Mouse (Mus musculus) G1E (cell line): ENCODE measurements around the gene Psma1. TPM values are rescaled to one million over a fixed set of nuclear protein-coding genes. Genes with fewer than 3 reads are reported as not detected.

Experiments used
- ATAC-seq: 2 replicates; pipeline ENCODE4 v1.8.0; 2016; ENCODE audit warnings: mild to moderate bottlenecking; ENCODE audit not compliant: insufficient number of reproducible peaks, poor library complexity, low FRiP score, severe bottlenecking; ENCODE audit errors: extremely low read depth
- DNase-seq: peaks from one replicate; pipeline ENCODE4 v3.0.0; 2012; ENCODE audit warnings: low spot score
- H3K27me3 ChIP-seq: 2 replicates; pipeline ENCODE4 v1.6.1; 2012; ENCODE audit warnings: mild to moderate bottlenecking, low read length, inconsistent platforms; ENCODE audit not compliant: insufficient read depth
- H3K36me3 ChIP-seq: replicated peaks from 2 replicates; pipeline ENCODE3; 2012; ENCODE audit warnings: mild to moderate bottlenecking, inconsistent platforms
- H3K4me1 ChIP-seq: 2 replicates; pipeline ENCODE4 v1.6.1; 2012; ENCODE audit warnings: low read depth, low read length, inconsistent platforms, mixed read lengths; ENCODE audit not compliant: insufficient read depth
- H3K4me3 ChIP-seq: 2 replicates; pipeline ENCODE4 v1.5.1; 2012; ENCODE audit warnings: low read depth, mild to moderate bottlenecking, inconsistent platforms, low read length, moderate library complexity, mixed read lengths
- H3K9me3 ChIP-seq: replicated peaks from 2 replicates; pipeline ENCODE4 v1.6.1; 2012; ENCODE audit warnings: inconsistent platforms
- CTCF ChIP-seq: IDR thresholded peaks from 2 replicates; pipeline ENCODE4 v1.5.1; 2012; ENCODE audit warnings: low read depth, low read length, inconsistent platforms, mixed read lengths
- GATA1 ChIP-seq: IDR thresholded peaks from 2 replicates; pipeline ENCODE4 v1.6.1; 2012; ENCODE audit warnings: borderline replicate concordance, low read length, inconsistent platforms, mixed read lengths
- GATA2 ChIP-seq: IDR thresholded peaks from 2 replicates; pipeline ENCODE4 v1.6.1; 2012; ENCODE audit warnings: low read depth, low read length, inconsistent platforms, borderline replicate concordance
- POLR2AphosphoS5 ChIP-seq: IDR thresholded peaks from 2 replicates; pipeline ENCODE4 v1.6.1; 2012; ENCODE audit warnings: low read depth, low read length, inconsistent platforms; ENCODE audit not compliant: insufficient replicate concordance
- TAL1 ChIP-seq: conservative IDR thresholded peaks from 2 replicates; pipeline ENCODE4 v1.6.1; 2012; ENCODE audit warnings: low read depth, low read length, inconsistent platforms, mixed read lengths
- polyA plus RNA-seq: library from polyadenylated mRNA; stranded (reverse); fragments of >175 nt; gene quantifications from 2 replicates; pipeline ENCODE4 v1.2.3, GENCODE M21; 2012
- total RNA-seq, 2 experiments: library from RNA; stranded (forward) in 1 of 2; stranded (reverse) in 1 of 2; fragments of 200-1000 nt in 1 of 2; fragments of >200 nt in 1 of 2; fragmentation: Nextera tagmentation in 1 of 2; gene quantifications; 2 replicates each; pipeline ENCODE4 v1.2.3; 2014 to 2017

Psma1 gene
- total and polyA plus RNA-seq, 3 experiments, result 14.6 to 416 (median 390) TPM

DNA sequence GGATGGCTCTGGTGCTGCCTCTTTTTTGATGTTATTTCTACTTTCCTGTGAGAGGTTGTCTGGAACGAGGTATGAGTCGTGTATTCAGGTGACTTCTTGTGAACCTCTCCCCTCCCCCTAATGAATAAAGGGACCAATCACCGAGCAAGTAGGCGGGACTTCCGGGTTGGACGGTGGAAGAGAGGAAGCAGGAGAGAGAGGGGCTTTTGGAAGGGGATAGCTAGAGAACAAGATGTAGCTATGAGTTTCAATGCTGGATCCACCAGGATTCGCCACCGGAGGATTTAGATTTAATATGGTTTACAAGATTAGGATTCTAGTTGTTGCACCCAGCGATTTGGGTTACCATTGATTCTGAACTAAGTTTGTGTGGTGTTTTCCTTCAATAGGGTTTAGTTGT, 7.1 kb upstream of the Psma1 start:
- H3K4me1 ChIP-seq, result peaks cover 22% of the 10 kb centered on the region
- no peaks in the 10 kb centered on the region for H3K9me3 ChIP-seq
- H3K27me3 ChIP-seq, result no peaks in the 10 kb centered on the region
- ATAC-seq (no peak), DNase-seq (no peak)
- H3K4me3 ChIP-seq, result no peak overlapping the region
- TF ChIP-seq GATA2 (no peak), CTCF (no peak)
- peaks cover 3% of the 10 kb centered on the region for H3K36me3 ChIP-seq

DNA sequence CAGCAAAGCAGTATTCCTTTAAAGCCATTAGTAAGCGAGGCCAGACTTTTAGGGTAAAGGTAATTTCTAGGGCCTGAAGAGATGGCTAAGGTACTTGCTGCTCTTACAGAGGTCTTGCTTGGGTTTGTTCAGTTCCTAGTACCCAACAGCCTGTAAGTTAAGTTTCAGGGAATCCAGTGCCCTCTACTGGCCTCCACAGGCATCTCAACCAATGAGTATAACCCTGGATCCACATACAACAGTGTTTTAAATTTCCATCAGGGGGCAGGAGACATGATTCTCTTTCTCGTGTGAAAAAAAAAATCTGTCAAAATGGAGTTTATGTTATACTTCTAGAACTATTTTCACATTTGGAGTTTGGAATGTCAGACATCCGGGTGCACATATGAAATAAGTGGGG, 5.8 kb upstream of the Psma1 start:
- H3K4me3 ChIP-seq, result no peak overlapping the region
- ATAC-seq (peak; percentile 70), DNase-seq (peak; percentile 34)
- peaks cover 25% of the 10 kb centered on the region for H3K4me1 ChIP-seq
- H3K9me3 ChIP-seq, result no peaks in the 10 kb centered on the region
- TF ChIP-seq POLR2AphosphoS5, result no peak
- peak; percentile 65 for TF ChIP-seq CTCF
- no peaks in the 10 kb centered on the region for H3K27me3 ChIP-seq
- peaks cover 3% of the 10 kb centered on the region for H3K36me3 ChIP-seq

DNA sequence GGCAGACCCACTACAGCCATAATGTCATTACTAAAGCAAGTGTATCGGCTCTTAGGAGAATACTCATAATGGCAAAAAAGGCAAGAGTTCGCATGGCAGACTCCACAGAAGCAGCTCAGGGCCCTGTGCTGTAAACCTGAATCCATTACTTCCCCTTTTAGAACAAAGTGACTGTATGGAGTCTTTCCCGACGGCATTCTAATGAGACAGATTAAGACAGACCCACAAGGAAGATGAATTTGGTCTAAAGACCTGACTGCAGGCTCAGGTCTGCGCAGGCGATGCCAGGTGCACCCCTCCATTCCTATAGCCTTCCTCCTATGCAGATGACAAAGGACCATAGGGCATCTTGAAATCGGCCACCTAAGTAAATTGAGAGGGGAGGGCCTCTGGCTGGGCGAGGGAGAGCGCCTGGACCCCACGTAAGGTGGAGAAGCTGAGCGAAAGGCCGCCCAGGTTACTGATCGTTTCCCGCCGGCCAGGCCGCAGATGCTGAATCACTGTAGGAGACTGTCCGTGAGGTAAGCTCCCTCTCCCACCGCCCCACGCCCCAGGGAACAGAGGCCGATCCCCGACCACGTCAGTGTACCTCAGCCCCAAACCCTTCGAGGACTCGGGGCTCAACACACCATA, 430 bp downstream of the Psma1 start:
- ATAC-seq, result no peak; the same call in 1 of the 2 replicates
- Histone ChIP-seq H3K27me3 (no peaks in the 10 kb centered on the region), H3K36me3 (peaks cover 40% of the 10 kb centered on the region), H3K9me3 (no peaks in the 10 kb centered on the region), H3K4me1 (peaks cover 20% of the 10 kb centered on the region), H3K4me3 (peak overlapping the region; percentile 98)
- no peak for DNase-seq
- TF ChIP-seq CTCF (no peak), TAL1 (no peak)

DNA sequence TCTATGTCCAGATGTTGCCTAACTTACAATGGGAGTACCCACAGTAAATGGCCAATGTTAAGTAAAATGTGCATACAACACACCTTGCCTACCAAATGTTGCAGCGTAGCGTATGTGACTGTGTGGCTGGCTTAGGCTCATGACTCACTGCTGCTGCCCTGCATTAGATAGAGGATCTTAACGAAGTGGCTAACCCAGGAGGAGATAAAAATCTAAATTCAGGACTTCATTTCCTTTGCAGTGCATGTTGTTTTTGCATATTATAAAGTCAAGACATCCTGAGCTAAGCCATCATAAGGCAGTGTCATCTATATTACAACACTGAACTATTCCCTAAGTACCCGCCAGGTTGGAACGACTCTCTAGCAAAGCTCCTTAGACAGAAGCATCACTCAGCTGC, 7.5 kb downstream of the Psma1 start:
- ATAC-seq, result peak; percentile 22; the same call in 1 of the 2 replicates

DNA sequence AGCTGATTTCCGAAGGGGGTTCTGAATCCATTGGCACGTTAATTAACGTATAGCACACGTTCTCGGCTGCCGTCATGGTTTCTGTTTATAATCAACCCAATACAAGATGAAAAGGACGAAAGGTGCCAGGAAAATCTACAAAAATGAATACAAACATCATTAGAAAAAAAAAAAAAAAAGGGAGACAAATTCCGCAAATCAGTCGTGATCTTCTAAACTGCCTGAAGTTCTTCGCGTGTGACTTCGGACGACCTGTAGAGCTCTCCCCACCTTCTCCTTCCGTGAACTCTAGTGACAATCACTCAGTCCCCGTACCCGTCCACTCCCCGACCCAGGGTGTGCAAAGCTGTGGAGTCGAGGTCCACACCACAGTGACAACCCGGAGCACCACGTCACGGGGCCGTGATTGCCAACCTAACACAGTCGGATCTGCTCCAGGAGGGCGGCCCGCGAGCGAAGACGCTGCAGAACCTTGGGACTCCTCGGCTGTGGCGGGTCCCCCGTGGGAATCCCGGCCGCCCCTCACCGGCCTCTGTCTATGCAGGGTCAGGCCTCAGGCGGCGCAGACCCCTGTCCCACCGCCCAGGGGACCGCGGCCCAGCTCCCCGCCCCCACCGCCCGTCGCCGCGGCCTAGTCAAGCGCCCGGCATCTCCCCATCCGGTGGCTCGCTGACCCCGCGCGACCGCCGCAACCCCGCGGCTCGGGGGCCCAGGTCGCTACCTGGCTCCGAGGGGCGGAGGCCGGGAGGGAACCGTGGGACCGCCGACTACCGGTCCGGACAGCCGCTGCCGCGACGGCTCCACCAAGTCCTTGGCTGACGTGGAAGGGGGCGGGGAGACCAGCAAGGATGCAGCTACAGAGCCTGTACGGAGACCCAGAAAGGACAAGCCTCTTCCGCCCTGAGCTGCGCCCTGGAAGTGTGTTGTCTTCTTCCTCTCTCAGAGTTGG, 21.8 kb downstream of the Psma1 start, which contains the start of gene Copb1:
Copb1 (minus strand) TSS at position 827 of the 949 bp plus-strand sequence.
- Histone ChIP-seq H3K4me3 (peak within 1 kb of the TSS; percentile 94), H3K4me1 (peaks cover 17% of the 10 kb centered on the region), H3K36me3 (peaks cover 27% of the 10 kb centered on the region), H3K9me3 (peaks cover 7% of the 10 kb centered on the region), H3K27me3 (no peaks in the 10 kb centered on the region)
- DNase-seq, result peak; percentile 89
- peak; percentile 96 for ATAC-seq
- no peak for TF ChIP-seq GATA2
- TF ChIP-seq CTCF, result no peak

More for the DNA sequence above, 7.5 kb downstream of the Psma1 start:
- Histone ChIP-seq H3K9me3 (peaks cover 4% of the 10 kb centered on the region), H3K4me3 (no peak overlapping the region), H3K27me3 (no peaks in the 10 kb centered on the region), H3K36me3 (peaks cover 93% of the 10 kb centered on the region), H3K4me1 (peaks cover 11% of the 10 kb centered on the region)
- DNase-seq, result no peak
- TF ChIP-seq POLR2AphosphoS5, result no peak
- no peak for TF ChIP-seq GATA2
- no peak for TF ChIP-seq CTCF
- no peak for TF ChIP-seq GATA1
- TF ChIP-seq TAL1, result no peak

DNA sequence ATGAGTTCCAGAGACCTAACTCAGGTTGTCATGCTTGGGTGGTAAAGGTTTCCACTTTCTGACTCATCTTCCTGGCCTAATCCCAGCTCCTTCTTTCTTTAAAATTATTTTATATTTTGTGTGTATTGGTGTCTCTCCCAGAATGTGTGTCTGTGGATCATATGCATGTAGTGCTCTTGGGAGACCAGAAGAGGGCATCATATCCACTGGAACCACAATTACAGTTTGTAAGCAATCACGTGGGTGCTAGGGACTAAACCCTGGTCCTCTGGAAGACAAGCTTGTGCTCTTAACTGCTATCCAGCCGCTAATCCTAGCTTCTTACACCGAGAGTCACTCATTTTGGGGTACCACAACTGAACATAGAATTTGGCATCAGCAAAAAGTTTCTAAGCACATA, 24.2 kb downstream of the Psma1 start:
- Histone ChIP-seq H3K36me3 (peaks cover 46% of the 10 kb centered on the region), H3K9me3 (peaks cover 7% of the 10 kb centered on the region), H3K4me1 (peaks cover 17% of the 10 kb centered on the region), H3K27me3 (no peaks in the 10 kb centered on the region), H3K4me3 (no peak overlapping the region)
- TF ChIP-seq GATA2 (no peak), TAL1 (no peak), CTCF (no peak), GATA1 (no peak), POLR2AphosphoS5 (no peak)
- ATAC-seq, result no peak
- DNase-seq, result no peak
